Mouse (Mus musculus) megakaryocyte-erythroid progenitor cell, adult 5-6 weeks (primary cell): Measurements from ENCODE around the gene Pitpnb. TPM values are rescaled to one million over a fixed set of nuclear protein-coding genes. Genes with fewer than 3 reads are reported as not detected.

ENCODE experiments used
- ATAC-seq: replicated peaks from 2 replicates; pipeline ENCODE4 v1.8.0; 2016; ENCODE audit warnings: mild to moderate bottlenecking, inconsistent platforms; ENCODE audit not compliant: severe bottlenecking, poor library complexity, low FRiP score, low TSS enrichment
- total RNA-seq, 2 experiments: library from RNA; stranded (forward) in 1 of 2; stranded (reverse) in 1 of 2; fragments of 200-1000, 215-1000 nt in 1 of 2; fragments of >200 nt in 1 of 2; fragmentation: Nextera tagmentation in 1 of 2; gene quantifications; 2 replicates each; pipeline ENCODE4 v1.2.3; 2014 to 2017

Pitpnb gene
- 53.8 and 59.5 TPM in 2 replicates for total RNA-seq (2014; fragmentation: Nextera tagmentation)
- total RNA-seq (2017) = 24.2 TPM in 2 replicates

DNA sequence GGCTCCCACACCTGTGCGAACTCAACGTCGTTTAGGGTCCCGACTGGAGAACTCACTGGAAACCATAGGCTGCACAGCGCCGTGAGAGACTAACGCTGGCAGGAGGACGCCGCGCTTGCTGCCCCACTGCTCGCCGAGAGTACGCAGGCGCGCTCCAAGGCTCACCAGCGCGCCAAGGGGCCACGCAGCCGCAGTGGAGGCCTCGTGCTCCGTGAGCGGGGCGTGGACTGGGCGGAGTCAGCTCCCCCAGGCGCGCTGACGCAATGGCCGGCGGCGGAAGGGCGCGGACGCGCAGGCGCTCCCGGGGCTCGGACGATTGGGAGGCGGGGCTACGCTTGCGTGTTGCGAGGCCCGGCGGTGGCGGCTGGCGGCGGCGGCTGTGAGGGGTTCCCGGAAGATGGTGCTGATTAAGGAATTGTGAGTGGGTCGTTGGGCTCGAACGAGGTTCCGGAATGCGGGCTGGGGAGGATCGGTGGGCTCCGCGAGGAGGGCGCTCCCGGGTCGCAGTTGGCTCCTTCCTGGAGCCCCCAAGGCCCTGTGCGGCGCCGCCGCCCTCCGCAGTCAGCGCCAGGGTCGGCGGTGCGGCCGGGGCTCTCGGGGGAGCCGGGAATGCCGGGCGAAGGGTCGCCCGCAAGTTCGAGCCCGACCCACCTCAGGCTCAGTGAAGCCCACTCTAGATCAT is at the start of gene Pitpnb:
Gene Pitpnb (plus strand): TSS at position 347 of the 682 bp plus-strand sequence.
- peak; percentile 93 for ATAC-seq

DNA sequence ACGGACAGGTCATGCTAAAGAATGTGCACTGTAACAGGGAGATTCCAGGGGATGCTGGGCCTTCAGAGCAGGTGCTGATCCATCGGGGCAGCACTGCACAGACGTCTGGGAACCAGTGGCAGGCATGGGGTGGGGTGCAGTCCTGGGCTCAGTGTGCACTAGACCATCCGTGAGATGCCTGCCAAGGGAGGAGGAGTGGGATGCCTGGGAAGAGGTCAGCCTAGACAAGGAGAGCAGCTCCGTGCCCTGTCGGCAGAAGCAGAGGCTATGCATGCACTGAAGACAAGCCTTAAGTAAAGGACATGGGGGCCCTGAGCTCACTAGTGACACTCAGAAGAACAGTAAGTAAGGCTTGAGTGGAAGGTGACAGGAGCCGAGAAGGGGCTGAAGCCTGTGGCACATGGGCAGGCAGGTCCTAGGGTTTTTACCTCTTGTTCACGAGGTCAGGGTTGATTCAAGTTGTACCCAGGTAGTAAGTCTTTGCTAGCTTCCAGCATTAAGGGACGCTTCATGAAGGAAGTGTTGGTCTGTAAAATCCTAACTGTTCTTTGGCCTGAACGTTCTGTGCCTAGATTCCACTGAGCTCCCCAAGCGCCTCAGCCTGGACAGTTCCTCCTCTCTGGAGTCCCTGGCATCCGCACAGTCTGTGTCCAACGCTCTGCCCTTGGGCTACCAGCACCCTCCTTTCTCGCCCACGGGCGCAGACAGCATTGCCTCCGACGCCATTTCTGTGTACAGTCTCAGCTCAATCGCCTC is 46.0 kb upstream of the Pitpnb start:
- no peak for ATAC-seq

DNA sequence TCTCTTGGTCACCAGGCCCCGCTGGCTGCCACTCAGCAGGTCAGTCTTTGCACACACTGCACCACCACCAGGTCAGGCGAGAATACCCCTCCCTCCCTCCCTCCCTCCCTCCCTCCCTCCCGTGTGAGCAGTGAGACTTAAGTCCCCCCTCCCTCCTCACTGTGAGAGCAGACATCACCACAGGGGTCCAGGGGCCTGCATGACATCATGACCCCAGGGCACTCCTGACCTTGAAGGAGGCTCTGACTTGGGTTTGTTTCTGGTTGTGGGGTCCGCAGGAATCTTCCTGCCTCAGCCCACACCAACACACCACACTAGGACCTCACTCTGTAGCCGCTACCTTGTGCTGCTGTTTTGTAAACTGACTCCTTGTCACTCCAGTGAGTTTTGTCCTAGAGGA is 43.0 kb upstream of the Pitpnb start:
- ATAC-seq = no peak

DNA sequence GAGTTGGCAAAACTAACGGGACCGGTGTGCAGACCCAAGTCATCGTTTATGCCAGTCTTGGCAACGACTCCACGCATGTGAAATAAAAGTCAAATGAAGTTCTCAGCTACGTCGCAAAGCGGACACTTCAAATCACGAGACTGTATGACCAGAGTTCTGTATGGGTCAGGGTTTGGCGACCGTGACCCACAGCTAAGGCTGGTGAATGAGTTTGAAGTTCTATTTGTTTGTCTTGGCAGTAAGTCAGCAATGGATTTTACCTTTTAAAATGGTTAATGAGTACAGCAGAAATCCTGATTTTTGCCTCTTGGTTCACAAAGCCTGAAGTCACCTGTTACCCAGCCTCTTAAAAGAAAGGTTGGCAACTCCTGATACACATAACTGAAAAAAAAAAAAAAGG is 42.1 kb upstream of the Pitpnb start:
- ATAC-seq = no peak

DNA sequence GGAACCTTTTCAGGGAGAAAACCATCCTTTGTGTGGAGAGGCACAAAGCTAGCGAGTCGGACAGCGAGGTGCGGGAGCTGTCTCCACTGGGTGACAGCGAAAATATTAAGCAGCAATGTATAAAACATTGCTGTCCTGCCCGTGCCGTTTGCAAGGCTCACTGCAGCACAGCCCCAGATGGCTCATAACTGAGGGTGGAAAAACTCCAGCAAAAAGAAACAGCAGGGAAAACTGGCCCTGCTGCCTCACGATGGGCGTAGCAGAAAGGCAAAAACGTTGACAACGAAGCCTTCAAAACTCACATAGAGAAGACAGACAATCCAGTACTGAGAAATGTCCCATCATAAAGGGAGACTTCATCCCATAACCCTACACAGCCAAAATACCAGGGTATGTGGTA is 40.5 kb upstream of the Pitpnb start:
- ATAC-seq = no peak

DNA sequence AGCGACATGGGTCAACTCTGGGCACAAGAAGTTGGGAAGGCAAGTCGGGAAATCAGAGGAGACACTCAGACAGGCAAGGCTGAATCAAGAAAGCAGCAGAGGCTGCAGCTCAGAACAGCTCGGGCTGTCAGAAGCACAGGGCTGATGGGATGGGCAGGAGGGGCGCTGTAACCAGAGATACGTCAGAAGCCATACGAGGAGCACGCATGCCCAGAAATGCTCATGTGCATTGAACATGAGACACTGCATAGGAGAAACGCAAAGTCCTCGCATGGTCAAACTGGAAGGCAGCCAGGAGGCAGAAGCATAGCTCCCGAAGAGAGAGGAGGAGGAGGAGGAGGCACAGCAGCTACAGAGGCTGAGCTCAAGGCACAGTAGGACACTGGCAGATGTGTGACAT is 38.9 kb upstream of the Pitpnb start:
- ATAC-seq = no peak

DNA sequence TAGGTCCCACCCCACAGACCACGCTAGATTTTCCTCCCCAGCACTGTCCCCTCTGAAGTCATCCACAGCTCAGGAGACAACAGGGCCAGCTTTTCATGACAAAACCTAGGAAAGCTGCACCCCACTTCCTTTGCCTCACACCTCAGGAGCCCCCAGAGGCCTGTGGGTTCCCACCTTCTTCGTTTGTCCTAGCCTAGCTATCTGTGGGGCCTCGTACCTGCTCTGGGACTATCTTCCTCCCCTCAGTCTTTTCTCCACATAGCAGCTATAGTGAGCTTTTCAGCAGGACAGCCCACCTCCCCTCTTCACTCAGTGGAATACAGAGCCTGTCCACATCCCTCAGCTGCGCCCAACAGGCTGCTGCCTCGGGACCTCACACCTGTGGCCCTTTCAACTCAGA is 32.8 kb upstream of the Pitpnb start:
- ATAC-seq = no peak

DNA sequence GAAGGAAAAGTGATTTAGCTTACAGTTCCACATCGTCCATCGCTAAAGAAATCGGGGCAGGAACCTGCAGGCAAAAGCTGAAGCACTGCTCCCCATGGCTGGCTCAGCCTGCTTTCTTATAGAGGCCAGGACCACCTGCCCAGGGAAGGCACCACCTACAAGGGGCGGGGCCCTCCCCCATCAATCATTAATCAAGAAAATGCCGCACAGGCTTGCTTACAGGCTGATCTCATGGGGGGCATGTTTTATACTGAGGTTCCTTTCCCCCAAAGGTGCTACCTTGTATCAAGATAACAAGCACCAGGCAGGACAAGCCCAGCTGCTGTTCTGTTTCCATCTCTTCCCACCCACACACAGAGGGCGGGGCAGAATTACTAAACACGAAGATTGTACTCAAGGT is 31.9 kb upstream of the Pitpnb start:
- no peak for ATAC-seq

DNA sequence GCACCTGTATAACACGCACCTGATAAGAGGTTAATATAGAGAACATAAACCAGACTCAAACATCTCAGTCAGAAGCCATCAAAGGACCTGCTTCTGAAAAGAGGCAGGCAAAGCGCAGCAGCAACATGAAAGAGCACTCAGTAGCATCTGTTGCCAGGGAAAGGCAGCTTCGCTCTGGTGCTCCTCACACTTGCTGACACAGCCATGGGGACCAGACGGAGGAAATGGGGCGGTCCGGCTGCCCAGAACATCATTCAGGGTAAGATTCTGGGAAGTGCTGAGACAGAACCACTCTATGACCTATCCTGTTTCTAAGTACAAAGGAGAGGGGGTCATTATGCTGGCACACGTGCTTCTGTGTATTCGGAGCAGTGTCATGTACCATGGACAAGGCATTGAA is 29.8 kb upstream of the Pitpnb start:
- no peak for ATAC-seq

DNA sequence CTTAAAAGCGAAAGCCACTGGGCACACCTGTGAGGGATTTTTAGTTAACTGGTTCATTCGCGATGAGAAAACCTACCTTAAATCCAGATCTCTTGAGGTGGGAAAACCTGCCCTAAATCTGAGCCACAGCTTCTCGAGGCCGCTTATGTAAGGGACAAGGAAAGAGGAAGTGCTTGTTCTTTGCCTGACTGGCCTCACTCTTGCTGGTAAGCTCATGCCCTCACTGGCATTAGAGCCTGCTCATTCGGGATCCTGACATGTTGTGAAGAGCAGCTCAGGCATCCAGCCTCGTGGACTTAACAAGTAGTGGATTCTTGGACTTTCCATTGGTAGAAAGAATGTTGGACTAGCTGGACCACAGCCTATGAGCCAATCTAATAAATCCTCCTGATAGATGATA is 28.8 kb upstream of the Pitpnb start:
- ATAC-seq = no peak

DNA sequence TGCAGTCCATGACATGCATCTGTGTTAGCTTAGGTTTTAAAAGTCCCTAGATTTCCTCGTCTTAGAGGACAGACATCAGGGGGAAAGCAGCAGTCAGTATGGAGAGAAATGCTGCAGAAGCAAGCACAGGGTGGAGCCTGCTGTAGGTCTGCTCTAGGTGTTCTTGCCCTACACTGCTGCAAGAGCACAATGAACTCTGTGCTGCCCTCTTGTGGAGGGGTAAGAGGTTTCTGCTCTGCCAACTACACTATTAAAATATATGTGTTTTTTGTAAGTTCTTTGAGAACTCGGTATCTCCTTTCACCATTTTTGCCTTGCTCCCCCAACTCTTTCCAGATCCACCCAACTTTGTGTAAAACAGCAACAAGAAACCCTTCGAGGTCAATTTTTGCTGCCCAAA is 25.8 kb upstream of the Pitpnb start:
- no peak for ATAC-seq

DNA sequence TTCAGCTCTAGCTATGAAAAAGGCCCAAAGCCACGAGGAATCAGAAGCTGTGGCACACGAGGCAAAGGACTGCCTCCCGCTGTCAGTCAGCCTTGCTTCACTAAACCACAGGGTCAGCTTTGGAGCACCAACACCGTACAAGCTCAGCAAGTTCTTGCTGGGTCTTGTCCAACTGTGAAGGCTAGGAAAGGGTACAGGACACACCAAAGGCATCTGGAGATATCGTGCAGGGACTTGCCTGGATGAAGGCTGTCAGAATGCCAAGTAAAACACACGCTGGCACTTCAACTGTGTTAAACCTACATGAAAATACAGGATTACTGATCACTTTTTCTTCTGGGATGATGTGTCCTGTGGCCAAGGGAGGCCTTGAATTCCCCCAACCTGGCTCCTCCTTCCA is 20.4 kb upstream of the Pitpnb start:
- ATAC-seq = no peak

DNA sequence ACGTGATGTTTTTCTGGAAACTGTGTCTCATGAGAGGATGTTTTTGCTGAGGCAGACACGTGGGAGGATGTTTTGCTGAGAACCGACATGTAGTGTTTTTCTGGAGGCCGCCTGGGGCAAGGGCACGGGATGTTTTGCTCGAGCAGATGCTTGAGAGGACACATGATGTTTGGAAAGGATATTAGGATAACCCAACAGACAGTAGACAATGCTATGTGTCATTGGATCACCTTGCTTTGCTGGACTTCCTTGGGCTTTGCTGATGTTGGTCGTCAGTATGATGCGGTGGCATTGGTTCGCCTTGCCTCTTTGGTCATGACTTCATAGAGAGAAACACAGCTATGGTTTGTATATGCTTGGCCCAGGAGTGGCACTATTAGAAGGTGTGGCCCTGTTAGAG is 16.7 kb upstream of the Pitpnb start:
- ATAC-seq = no peak

DNA sequence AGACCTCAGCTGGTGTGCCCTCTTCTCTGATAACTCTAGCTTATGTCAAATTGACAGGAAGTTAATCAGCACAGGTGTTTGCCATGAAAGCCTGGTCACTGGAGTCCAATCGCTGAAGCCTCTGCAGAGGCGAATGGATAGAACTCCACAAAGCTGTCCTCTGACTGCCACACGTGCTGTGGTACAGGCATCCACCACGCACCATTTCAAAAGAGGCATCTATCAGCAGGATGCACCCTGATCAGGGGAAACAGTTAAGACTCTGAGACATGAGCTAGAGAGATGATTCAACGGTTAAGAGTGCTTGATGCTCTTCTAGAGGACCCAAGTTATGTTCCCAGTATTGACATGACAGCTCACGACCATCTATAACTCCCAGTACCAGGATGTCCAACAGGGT is 15.5 kb upstream of the Pitpnb start:
- no peak for ATAC-seq

DNA sequence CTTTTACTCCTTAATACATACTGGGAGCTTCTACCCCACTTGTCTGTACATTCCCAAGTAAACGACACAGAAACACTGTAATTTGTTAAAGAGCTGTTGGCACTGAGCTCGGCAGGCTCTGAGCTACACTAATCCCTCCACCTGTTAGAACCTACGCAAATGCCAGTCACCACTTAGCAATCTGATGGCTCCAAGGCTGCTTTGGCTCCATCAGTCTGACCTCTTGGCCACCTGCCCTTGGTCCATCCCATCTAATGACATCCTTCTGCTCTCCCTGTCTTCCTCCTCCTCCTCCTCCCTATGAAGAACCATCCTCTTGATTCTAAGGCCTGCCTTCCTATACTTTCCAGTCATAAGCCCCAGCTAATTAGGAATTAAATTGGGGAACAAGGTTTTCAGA is 13.0 kb upstream of the Pitpnb start:
- no peak for ATAC-seq

DNA sequence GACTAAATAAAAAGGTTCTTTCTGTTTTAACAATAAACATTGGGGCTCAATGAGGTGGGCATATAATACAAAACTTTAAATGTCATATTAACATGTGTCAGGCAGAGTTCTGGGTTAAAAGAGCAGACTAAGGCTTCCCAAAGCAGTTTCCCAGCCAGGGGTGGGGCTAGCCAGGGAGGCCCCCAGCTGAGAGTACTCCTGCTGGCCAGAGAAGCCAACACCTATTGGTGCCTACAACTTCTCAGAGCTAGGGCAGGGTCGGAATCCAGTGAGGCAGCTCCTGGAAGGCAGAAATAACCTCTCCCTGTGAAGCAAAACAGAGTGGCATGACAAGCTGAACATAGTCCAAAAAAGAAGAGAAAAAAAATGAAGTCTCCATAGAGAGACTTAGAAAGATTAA is 11.6 kb upstream of the Pitpnb start:
- ATAC-seq = no peak

DNA sequence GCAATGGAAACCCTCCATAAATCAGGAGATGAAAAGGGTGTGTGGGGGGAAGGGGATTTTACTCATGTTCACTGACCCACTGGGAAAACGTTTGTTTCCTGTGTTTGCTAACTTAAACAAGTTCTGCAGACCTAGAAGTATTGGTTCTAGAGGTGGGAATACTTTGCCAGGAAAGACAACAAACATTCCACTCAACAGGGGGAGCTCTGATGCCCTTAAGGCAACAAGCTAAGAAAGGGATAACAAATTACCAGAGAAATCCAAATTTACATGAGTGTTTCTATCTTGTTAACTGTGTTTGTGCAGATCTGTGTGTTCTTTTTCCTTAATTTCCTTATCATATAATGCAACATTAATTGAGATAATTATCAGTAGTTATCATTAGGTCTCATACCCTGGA is 4.8 kb upstream of the Pitpnb start:
- no peak for ATAC-seq

DNA sequence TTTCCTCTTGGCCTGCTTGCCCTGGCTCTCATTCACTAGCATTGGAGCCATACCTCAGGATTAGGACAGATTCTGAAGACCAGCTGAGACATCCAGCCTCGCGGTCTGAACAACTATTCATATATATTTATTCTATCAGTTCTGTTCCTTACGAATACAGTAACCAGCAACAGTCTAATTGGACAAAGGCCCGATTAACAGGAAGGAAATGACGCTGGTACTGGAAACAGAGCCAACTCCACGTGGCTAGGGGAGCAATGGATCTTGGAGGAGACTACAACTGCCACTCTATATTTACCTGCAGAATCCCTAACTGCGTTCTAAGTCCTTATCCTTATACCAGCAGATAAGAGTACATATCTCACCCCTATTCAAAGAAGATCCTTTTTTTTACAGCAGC is 3.1 kb upstream of the Pitpnb start:
- ATAC-seq = no peak

DNA sequence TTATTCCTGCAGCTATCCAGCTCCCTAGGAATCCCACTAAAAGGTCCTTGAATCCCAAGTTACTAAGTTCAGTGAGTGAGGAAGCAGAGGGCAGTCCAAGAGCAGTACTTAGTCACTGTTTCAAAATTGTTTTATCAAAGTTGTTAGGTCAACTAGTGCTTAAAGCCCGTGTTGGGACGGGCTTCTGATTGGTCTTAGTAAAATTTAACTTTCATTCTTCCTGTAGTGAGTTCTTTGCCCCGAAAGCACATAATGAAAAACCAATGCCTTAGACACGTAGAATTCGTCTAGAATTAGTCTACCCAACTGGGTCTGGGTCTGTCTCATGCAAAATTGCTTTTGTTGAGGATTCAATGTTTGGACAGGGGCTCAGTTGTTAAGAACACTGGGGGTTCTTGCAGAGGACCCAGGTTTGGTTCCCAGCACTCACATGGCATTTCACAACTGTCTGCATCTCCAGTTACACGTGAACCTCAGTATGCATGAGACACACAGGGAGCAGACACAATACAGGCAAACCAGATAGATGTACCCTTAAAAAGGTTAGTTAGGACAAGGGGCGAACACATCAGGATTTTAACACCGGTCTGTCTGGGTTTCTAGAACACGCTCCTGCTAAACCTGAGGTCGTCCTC is 664 bp upstream of the Pitpnb start:
- ATAC-seq = peak; percentile 15

DNA sequence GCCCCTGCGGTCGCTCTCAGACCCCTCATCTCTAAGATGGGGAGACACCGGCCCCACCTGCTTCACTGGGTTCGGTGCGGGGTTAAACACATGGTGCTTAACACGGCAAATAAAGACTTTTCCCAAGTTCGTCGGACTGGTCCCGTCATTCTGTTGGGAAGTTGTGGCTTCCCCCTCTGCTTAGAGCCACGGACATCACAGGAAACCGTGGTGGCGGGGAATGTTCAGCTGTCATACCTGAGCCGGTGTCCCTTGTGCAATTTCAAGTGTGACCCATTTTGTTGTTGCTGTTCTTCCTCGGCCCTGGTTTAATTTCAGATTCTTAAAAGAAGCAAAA is 504 bp downstream of the Pitpnb start:
- peak; percentile 6; the same call in 1 of the 2 replicates for ATAC-seq
